Mouse (Mus musculus) layer of hippocampus, adult 2 months (tissue): ENCODE results near the gene Shq1. TPM values are rescaled to one million over a fixed set of nuclear protein-coding genes. Genes with fewer than 3 reads are reported as not detected.
A peak's percentile ranks its signal among the peaks of the same experiment; 100 is the strongest.

Experiments used
- DNase-seq, 2 experiments: peaks; one replicate each; pipeline ENCODE4 v3.0.0; 2022; ENCODE audit warnings: low spot score in 2 of 2
- H3K27ac ChIP-seq: fragments of 200-600 bp; 2 replicates; pipeline ENCODE4 v1.8.1; 2022
- H3K4me3 ChIP-seq: fragments of 200-600 bp; 2 replicates; pipeline ENCODE4 v1.8.1; 2022; ENCODE audit warnings: mild to moderate bottlenecking
- CTCF ChIP-seq: fragments of 200-600 bp; conservative IDR thresholded peaks from 2 replicates; pipeline ENCODE4 v1.8.1; 2022; ENCODE audit warnings: antibody characterized with exemption, mild to moderate bottlenecking, moderate library complexity
- total RNA-seq, 2 experiments: library from RNA; stranded (reverse); gene quantifications; 2 replicates each; pipeline ENCODE4 v1.2.3; 2021

Gene Shq1
- total RNA-seq, 2 experiments from 2014 or later, result 6.4 to 6.7 TPM

- no peak for TF ChIP-seq CTCF
- H3K4me3 ChIP-seq, result no peak overlapping the region
- DNase-seq, result no peak
Measured at GRCm38 (mm10) chr6:100613593-100614267, 57.2 kb downstream of the Shq1 start.

GRCm38 (mm10) chr6:100610897-100611575 lies 59.9 kb downstream of the Shq1 start:
- TF ChIP-seq CTCF, result no peak
- no peak for DNase-seq

More at GRCm38 (mm10) chr6:100613593-100614267, 57.2 kb downstream of the Shq1 start:
- H3K27ac ChIP-seq, result no peak overlapping the region

GRCm38 (mm10) chr6:100610182-100610581 lies 60.8 kb downstream of the Shq1 start:
- Histone ChIP-seq H3K27ac (no peak overlapping the region), H3K4me3 (no peak overlapping the region)
- TF ChIP-seq CTCF, result peak; percentile 53
- no peak for DNase-seq

More at GRCm38 (mm10) chr6:100610897-100611575, 59.9 kb downstream of the Shq1 start:
- H3K4me3 ChIP-seq, result no peak overlapping the region
- H3K27ac ChIP-seq, result no peak overlapping the region

DNA sequence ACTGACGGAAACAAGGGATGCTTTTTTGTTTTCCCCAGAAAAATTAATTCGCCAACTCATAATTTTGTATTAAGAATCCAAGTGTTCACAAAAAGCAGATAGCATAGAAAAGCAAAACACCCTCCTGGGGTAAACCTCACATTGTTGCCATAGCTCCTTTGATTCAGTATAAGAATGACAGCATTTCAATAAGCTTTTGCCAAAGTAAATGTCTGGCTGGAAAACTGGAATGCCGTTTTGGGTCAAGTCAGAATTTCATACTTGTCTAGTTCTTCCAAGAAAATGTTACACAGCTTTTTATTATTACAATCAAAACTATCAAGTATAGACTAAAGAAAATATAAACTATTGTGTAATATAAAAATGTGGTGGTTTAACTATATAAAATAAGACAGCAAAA lies 61.7 kb downstream of the Shq1 start:
- Histone ChIP-seq H3K27ac (no peak overlapping the region), H3K4me3 (no peak overlapping the region)
- no peak for DNase-seq
- no peak for TF ChIP-seq CTCF

DNA sequence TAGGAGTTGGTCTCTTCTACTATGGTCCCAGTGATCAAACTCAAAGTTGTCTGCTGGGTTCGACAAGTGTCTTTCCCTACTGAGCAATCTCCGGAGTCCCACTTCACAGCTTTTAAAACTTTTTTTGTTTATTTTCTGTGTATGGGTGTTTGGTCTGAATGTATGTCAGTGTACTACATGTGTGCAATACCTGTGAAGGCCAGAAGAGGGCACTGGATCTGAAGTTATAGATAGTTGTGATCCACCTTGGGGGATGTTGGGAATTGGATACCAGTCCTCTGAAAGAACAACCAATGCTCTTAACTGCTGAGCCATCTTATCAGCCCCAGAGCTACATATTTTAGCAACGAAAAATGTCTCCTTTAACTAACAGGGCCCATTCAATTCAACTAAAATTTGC lies 62.5 kb downstream of the Shq1 start:
- DNase-seq, result no peak

DNA sequence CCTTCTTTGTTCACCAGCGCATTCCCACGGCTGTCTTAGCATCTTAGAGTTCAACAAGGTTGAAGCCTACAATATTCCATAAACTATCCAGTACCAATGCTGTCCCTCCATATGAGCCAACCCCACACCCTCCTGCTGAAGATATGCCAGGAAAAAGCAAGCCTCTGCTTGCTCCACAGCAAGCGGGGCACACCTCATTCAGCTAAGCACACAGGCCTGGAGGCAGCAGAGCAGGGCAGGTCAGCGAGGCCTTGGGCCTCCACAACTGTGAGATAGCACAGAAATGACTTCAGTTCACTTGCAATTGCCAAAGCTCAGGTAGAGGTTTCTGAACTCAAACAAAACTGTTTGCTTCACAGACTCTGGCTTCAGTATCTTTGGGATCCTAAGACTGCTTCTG lies 64.2 kb downstream of the Shq1 start:
- no peak for DNase-seq
- no peak for TF ChIP-seq CTCF
- H3K4me3 ChIP-seq, result no peak overlapping the region
- no peak overlapping the region for H3K27ac ChIP-seq

More for the DNA sequence above, 62.5 kb downstream of the Shq1 start:
- no peak overlapping the region for H3K4me3 ChIP-seq
- H3K27ac ChIP-seq, result no peak overlapping the region
- peak; percentile 73 for TF ChIP-seq CTCF

DNA sequence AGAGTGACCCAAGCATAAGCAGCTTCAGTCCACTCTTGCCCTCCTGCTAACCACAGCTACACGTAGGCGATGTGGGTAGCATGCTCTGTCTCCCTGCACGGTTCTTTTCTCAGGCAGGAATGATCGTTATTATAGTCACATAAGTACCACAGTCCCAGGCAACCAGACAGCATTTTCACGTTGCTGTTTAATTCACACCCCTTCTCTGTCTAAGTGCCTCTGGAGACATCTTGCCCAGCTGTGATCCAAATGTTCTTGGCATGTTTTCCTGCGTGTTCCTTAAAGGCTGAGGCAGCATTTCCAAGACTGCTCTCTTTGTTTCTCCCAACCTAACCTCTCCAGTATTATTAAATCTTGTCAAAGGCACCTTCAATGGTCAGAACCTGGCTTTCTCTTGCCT lies 67.3 kb downstream of the Shq1 start:
- no peak for TF ChIP-seq CTCF
- no peak for DNase-seq
- Histone ChIP-seq H3K4me3 (no peak overlapping the region), H3K27ac (no peak overlapping the region)

GRCm38 (mm10) chr6:100601634-100602033 lies 69.3 kb downstream of the Shq1 start:
- Histone ChIP-seq H3K27ac (no peak overlapping the region), H3K4me3 (no peak overlapping the region)
- DNase-seq, result no peak
- no peak for TF ChIP-seq CTCF

DNA sequence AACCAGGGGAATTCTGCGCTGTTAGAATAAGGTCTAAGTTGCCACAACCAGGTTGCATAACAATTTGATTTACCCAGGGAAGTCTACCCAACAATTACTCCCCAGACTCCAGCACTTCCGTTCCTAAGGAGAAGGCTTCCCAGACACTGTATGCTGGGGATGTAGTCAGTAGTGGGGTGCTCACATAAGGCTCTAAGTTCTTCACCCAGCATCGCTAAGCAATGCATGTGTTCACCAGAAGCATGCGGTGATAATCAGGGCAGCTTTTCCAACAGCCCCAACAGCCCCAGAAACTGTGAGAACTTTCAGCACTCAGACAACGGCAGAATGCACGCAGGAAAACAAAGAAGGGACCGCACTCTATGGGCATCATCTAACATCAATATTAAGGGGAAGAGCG lies 77.1 kb downstream of the Shq1 start:
- no peak for TF ChIP-seq CTCF
- Histone ChIP-seq H3K4me3 (no peak overlapping the region), H3K27ac (no peak overlapping the region)
- no peak for DNase-seq

- TF ChIP-seq CTCF, result no peak
- no peak overlapping the region for H3K4me3 ChIP-seq
- no peak overlapping the region for H3K27ac ChIP-seq
- no peak for DNase-seq
Measured at GRCm38 (mm10) chr6:100592991-100593390, 78.0 kb downstream of the Shq1 start.

- H3K27ac ChIP-seq, result no peak overlapping the region
- no peak overlapping the region for H3K4me3 ChIP-seq
- DNase-seq, result no peak
- no peak for TF ChIP-seq CTCF
Measured at GRCm38 (mm10) chr6:100590602-100591001, 80.4 kb downstream of the Shq1 start.

DNA sequence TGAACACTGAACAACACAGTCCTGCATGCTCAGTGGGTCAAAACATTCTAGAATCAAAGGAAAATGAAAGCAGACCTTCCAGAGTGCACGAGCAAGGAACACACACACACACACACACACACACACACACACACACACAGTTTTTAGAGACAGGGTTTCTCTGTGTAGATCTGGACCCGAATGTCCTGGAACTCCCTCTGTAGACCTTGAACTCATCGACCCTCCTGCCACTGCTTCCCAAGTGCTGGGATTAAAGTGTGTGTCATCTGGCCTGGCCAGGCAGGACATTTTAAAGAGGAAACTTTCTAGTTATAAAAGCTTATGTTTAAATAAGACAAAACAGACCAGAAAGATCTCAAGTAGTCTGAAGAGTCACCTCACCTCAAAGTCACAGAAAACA lies 82.1 kb downstream of the Shq1 start:
- H3K27ac ChIP-seq, result no peak overlapping the region
- DNase-seq, result no peak
- H3K4me3 ChIP-seq, result no peak overlapping the region
- TF ChIP-seq CTCF, result no peak

DNA sequence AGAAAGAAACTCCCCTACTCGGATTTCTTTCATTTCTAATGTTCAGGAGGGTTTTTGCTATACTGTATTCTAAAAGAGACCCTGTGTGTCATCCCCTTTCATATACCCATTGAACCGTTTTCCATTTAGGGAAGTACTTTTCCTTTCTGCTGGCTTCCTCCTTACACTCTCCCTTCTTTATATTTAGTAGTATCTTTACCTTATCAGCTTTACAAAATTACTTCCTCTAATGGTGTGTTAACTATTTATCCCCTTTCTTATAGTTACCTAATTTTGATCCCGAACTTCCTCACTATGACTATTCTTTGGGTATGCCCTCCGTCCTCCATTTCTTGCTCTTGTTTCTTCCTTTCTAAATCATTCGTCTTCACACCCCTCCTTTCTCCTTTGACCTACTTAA lies 84.2 kb downstream of the Shq1 start:
- no peak for TF ChIP-seq CTCF
- no peak for DNase-seq
- no peak overlapping the region for H3K27ac ChIP-seq
- no peak overlapping the region for H3K4me3 ChIP-seq

DNA sequence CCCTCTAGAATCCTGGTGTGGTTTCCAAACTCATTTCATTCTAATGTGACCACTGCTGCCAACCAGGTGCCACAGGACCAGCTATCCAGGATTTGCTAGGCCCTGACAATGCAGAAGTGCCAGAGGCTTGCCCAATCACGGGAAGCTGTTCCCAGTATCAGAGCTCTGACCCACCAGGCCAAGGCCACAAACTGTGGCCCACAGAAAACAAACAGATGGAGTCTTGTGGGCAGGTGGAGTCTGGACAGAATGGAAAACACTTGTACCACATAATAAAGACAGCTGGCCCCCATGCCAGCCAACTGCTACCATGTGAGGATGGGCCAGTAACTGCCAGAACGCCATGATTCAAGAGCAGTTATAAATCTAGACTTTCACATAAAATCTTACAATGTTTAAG lies 89.0 kb downstream of the Shq1 start:
- H3K4me3 ChIP-seq, result no peak overlapping the region
- no peak overlapping the region for H3K27ac ChIP-seq
- no peak for DNase-seq
- no peak for TF ChIP-seq CTCF
